Mouse (Mus musculus) lung, embryonic 16.5 days (tissue): ENCODE results near the gene Ccdc155. TPM values are rescaled to one million over a fixed set of nuclear protein-coding genes. Genes with fewer than 3 reads are reported as not detected.
"Not testable (repeated sequence)": the region's sequence is repeated elsewhere in the genome, so short reads cannot be mapped to it uniquely, and the experiment has no call there.

Experiments used
- ATAC-seq: fragments of 200-750 bp; cut with Nextera tagmentation; 2 replicates; pipeline ENCODE4 v1.8.0; 2017; ENCODE audit warnings: low read depth, mild to moderate bottlenecking, moderate library complexity
- H3K27ac ChIP-seq: fragments of 300-500 bp; sonication (generic); 2 replicates; pipeline ENCODE4 v1.5.1; 2014; ENCODE audit warnings: mild to moderate bottlenecking, control low read depth, low read length
- H3K27me3 ChIP-seq: fragments of 300-500 bp; sonication (generic); 2 replicates; pipeline ENCODE4 v1.6.1; 2014; ENCODE audit warnings: low read depth, low read length, mixed read lengths; ENCODE audit not compliant: control insufficient read depth, insufficient read depth
- H3K36me3 ChIP-seq: fragments of 300-500 bp; sonication (generic); 2 replicates; pipeline ENCODE4 v1.6.1; 2014; ENCODE audit warnings: low read length; ENCODE audit not compliant: control insufficient read depth, insufficient read depth
- H3K4me1 ChIP-seq: fragments of 300-500 bp; sonication (generic); replicated peaks from 2 replicates; pipeline ENCODE4 v1.6.1; 2014; ENCODE audit warnings: low read length, mixed read lengths; ENCODE audit not compliant: control insufficient read depth, insufficient read depth
- H3K4me2 ChIP-seq: fragments of 300-500 bp; sonication (generic); 2 replicates; pipeline ENCODE4 v1.6.1; 2014; ENCODE audit warnings: low read depth, low read length, control low read depth
- H3K4me3 ChIP-seq: fragments of 300-500 bp; sonication (generic); 2 replicates; pipeline ENCODE4 v1.5.1; 2014; ENCODE audit warnings: mild to moderate bottlenecking, low read length, control low read depth
- H3K9ac ChIP-seq: fragments of 300-500 bp; sonication (generic); 2 replicates; pipeline ENCODE4 v1.6.1; 2014; ENCODE audit warnings: low read length, control low read depth
- H3K9me3 ChIP-seq: fragments of 300-500 bp; sonication (generic); 2 replicates; pipeline ENCODE4 v1.6.1; 2016; ENCODE audit warnings: low read length; ENCODE audit not compliant: control insufficient read depth
- WGBS: fragments of 180-500 bp; shearing (Covaris S2); extraction: QIAGEN DNeasy Blood & Tissue Kit; methylation state at CpG from one replicate; pipeline ENCODE4 v1.1.7; 2014; 5-methylcytosine and 5-hydroxymethylcytosine counted together
- polyA plus RNA-seq: library from polyadenylated mRNA; unstranded; fragments of >200 nt; fragmentation: Nextera tagmentation; extraction: Ambion mirVana; gene quantifications from 2 replicates; pipeline ENCODE4 v1.2.1, GENCODE M21; 2015

The Ccdc155 gene
- polyA plus RNA-seq, 1 experiment from 2014 or later = 1.3 TPM

DNA sequence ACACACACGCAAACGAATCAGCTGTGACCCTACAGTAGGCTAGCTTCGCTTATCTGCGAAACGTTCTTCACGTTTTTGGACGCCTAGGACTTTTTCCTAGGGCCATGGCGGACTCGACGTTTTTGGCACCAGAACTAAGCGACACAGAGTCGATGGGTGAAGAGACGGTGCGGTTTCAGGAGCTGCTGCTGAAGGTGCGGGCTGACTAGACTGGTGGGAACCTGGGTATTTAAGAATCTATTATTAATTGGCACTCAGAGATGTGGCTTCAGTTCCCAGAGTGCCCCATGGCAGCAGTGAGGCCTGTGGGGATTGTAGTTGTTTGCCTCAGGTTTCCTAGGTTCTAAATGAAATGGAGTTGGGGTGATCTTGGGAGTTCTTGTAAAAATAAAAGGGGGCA is 48.5 kb downstream of the Ccdc155 start:
- Histone ChIP-seq H3K4me2 (no peak overlapping the region), H3K27ac (no peak overlapping the region), H3K27me3 (no peaks in the 10 kb centered on the region), H3K4me1 (peaks cover 17% of the 10 kb centered on the region), H3K9ac (no peak overlapping the region), H3K9me3 (no peaks in the 10 kb centered on the region), H3K4me3 (no peak overlapping the region), H3K36me3 (peaks cover 9% of the 10 kb centered on the region; the same call in 1 of the 2 replicates)
- no peak for ATAC-seq
- WGBS = 91% methylated on average over 15 of the region's 15 CpGs

DNA sequence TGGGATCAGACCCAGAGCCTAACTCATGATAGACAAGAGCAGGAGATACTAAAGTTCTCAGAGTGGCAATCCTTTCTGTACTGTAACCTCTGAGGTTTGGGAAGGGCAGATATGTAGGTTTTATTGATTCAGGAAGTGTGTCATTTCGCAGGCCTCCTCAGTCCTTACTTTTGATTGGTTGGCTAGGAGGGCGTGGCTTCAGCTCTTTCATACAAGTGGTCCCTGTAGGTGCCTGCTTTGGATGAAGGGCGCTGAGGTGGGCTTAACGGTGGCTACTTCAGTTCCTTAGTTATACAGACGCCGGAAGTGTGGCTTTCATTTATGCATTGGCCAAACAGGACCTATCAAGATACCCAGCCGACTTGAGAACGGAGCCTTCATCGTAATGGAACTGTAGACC is 49.1 kb downstream of the Ccdc155 start:
- WGBS = 84% methylated on average over 9 of the region's 9 CpGs
- H3K4me1 ChIP-seq = peaks cover 22% of the 10 kb centered on the region
- H3K9ac ChIP-seq = 0 out of 2 replicates have a peak overlapping the region, but pooled peaks have one; percentile 95
- H3K27me3 ChIP-seq = no peaks in the 10 kb centered on the region
- peak overlapping the region; percentile 89 for H3K4me2 ChIP-seq
- no peak overlapping the region for H3K27ac ChIP-seq
- peaks cover 9% of the 10 kb centered on the region; the same call in 1 of the 2 replicates for H3K36me3 ChIP-seq
- no peak overlapping the region for H3K4me3 ChIP-seq
- no peak for ATAC-seq
- no peaks in the 10 kb centered on the region for H3K9me3 ChIP-seq

DNA sequence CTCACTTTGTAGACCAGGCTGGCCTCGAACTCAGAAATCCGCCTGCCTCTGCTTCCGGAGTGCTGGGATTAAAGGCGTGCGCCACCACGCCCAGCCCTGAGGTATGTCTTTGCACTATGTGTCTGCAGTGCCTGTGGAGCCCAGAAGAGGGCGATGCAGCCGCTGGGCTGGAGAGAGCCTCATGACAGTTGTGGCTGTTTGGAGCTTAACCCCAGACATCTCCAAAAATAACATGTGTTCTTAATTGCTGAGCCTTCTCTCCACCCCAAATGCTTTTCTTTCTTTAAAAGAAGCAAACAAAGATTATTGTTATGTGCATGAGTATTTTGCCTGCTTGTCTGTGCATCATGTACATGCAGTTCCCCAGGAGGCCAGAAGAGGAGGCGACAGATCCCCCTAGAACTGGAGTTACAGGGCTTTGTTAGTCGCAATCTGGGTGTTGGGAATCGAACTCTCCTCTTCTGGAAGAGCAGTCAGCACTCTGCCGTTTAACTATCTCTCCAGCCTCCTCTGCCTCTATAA is 49.6 kb downstream of the Ccdc155 start:
- peak overlapping the region; percentile 81 for H3K4me3 ChIP-seq
- 72% methylated on average over 12 of the region's 12 CpGs for WGBS
- no peaks in the 10 kb centered on the region for H3K27me3 ChIP-seq
- H3K4me1 ChIP-seq = peaks cover 25% of the 10 kb centered on the region
- peaks cover 9% of the 10 kb centered on the region; the same call in 1 of the 2 replicates for H3K36me3 ChIP-seq
- ATAC-seq = peak; percentile 7
- H3K27ac ChIP-seq = peak overlapping the region; percentile 36; the same call in 1 of the 2 replicates
- H3K4me2 ChIP-seq = peak overlapping the region; percentile 89
- H3K9me3 ChIP-seq = no peaks in the 10 kb centered on the region
- H3K9ac ChIP-seq = peak overlapping the region; percentile 95

DNA sequence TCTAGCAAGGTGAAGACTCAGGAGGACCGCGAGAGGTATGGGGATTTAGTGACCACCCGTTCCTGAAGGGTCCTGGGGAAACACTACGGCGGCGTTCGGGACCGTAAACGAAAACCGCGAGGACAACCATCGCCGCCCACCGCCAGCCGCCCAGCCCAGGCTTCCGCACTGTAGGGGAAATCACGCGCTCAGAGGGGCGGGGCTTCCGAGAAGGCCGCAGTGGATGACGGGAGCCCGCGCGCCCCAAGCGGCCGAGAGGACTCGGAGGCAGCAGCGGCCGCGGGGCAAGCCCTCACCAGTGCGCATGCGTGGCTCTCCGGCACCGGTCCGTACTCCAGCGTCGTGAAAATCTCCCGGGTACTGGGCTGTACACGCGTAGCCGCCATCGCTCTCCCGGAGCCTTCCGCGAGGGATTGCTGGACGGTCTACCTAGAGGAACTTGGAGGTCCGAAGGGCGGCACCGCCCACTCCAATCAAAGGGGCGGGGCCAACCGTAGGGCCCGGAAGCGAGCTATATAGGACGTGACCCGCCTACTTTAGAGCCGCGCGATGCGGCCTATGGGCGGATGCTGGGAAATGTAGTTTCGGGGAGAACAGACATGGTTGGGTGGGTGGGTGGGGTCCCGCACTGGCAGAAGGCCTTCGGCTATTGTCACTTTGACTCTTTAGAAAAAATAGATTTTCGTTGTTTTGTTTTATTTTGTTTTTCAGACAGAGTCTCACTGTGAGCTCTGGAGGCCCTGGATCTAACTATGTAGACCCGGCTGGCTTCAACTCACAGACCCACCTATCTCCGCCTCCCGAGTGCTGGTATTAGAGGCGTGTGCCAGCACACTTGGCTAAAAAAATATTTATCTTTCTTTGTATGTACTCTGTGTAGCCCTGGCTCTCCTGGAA is 50.3 kb downstream of the Ccdc155 start, which contains the start of the genes Pih1d1 and Aldh16a1:
Gene Pih1d1, plus strand, starts transcription at position 208 of the 897 bp plus-strand sequence.
Gene Aldh16a1, minus strand, starts transcription at position 489 of the 897 bp plus-strand sequence.
- H3K4me2 ChIP-seq = peak within 1 kb of the TSS; percentile 89
- H3K27me3 ChIP-seq = no peaks in the 10 kb centered on the region
- H3K4me1 ChIP-seq = peaks cover 27% of the 10 kb centered on the region
- H3K36me3 ChIP-seq = peaks cover 2% of the 10 kb centered on the region; the same call in 1 of the 2 replicates
- peak within 1 kb of the TSS; percentile 95 for H3K9ac ChIP-seq
- peak within 1 kb of the TSS; percentile 99 for H3K27ac ChIP-seq
- 2% methylated on average over 69 of the region's 69 CpGs for WGBS
- ATAC-seq = peak; percentile 95
- no peaks in the 10 kb centered on the region for H3K9me3 ChIP-seq
- H3K4me3 ChIP-seq = peak within 1 kb of the TSS; percentile 81

DNA sequence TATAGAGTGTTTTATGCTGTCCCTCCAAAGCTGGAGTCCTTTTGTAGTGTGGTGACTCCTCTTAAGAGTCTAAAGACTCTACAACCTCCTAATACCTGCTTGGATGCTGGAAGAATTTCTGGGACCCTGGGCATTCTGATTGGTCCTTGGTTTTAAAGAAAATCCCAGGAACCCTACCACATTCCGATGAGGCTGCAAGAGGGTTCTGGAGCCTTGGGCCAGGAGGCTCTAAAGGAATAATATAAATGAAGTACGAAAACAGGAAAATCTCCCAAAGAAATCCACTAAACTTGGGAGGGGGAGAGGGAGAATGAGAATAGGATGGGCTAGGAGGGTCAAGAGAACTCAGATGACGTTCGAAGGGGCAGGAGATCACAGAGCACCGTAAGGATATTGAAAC is 51.1 kb downstream of the Ccdc155 start:
- Histone ChIP-seq H3K4me1 (peaks cover 27% of the 10 kb centered on the region), H3K27ac (peak overlapping the region; percentile 99), H3K36me3 (no peaks in the 10 kb centered on the region), H3K4me2 (peak overlapping the region; percentile 89), H3K27me3 (no peaks in the 10 kb centered on the region), H3K9me3 (no peaks in the 10 kb centered on the region), H3K4me3 (peak overlapping the region; percentile 81), H3K9ac (peak overlapping the region; percentile 95)
- WGBS = 3% methylated on average over 5 of the region's 5 CpGs
- no peak for ATAC-seq

DNA sequence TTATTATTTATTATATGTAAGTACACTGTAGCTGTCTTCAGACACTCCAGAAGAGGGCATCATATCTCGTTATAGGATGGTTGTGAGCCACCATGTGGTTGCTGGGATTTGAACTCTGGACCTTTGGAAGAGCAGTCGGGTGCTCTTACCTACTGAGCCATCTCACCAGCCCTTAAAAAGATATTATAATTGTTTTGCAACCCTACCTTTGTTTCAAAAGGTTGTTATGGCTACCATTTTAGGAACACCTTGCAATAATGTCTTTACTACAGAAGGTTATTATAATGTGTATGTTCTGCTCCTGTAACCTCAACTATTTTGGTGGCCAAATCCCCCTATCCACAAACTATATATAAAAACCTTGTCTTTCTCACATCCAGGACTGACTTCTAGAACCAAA is 51.6 kb downstream of the Ccdc155 start:
- Histone ChIP-seq H3K9ac (peak overlapping the region; percentile 95), H3K4me1 (peaks cover 27% of the 10 kb centered on the region), H3K4me2 (peak overlapping the region; percentile 89; the same call in 1 of the 2 replicates)
- ATAC-seq, H3K4me3 ChIP-seq, H3K36me3 ChIP-seq, H3K27me3 ChIP-seq, H3K9me3 ChIP-seq, H3K27ac ChIP-seq: not testable (repeated sequence)
- WGBS = 78% methylated on average over 2 of the region's 2 CpGs

DNA sequence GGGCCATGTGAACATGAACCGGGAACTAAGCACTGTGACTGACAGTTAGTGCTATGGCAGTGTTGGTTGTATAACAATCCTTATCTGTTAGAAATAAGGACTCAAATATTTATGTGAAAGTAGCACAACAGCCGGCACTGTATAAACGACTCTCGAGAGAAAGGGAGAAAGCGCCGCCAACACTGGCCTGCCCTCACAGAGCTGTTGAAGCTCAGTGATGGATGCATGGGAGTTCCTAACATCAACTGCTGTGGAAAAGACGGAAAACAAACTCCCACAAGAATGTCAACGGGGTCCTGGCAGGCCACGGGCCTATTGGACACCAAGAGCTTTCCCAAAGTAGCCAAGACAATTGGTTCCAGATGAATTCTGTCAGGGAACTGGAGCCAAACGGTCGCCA is 53.4 kb downstream of the Ccdc155 start:
- WGBS = 24% methylated on average over 11 of the region's 11 CpGs
- H3K27me3 ChIP-seq = no peaks in the 10 kb centered on the region
- no peak overlapping the region for H3K4me2 ChIP-seq
- ATAC-seq = peak; percentile 13; the same call in 1 of the 2 replicates
- peaks cover 27% of the 10 kb centered on the region for H3K4me1 ChIP-seq
- no peak overlapping the region for H3K9ac ChIP-seq
- H3K27ac ChIP-seq = peak overlapping the region; percentile 77
- H3K36me3 ChIP-seq = no peaks in the 10 kb centered on the region
- no peaks in the 10 kb centered on the region for H3K9me3 ChIP-seq
- H3K4me3 ChIP-seq = no peak overlapping the region

DNA sequence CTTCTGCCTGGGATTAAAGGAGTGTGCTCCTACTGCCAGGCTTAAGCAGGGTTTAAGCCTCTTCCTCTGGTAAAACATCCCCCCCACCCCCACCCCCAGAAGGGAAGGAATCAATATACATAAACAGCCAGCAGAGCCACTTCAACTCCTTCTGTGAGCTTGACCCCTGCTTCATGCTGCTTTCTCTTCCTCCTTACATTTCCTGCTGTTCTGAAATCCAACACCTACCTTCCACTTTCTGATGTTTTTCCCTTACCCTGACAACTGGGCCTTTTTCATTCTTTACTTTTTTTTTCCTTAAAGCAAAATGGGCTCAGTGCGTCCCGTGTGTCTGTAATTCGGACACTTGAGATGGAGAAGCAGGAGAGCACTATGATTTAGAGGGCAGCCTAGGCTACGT is 54.4 kb downstream of the Ccdc155 start:
- H3K4me1 ChIP-seq = peaks cover 25% of the 10 kb centered on the region
- WGBS = 48% methylated on average over 4 of the region's 4 CpGs
- H3K9ac ChIP-seq = no peak overlapping the region
- H3K36me3 ChIP-seq = 0 out of 2 replicates have a peak, but pooled peaks cover 2% of the 10 kb centered on the region
- H3K4me3 ChIP-seq = no peak overlapping the region
- ATAC-seq = no peak
- no peaks in the 10 kb centered on the region for H3K9me3 ChIP-seq
- H3K4me2 ChIP-seq = no peak overlapping the region
- H3K27ac ChIP-seq = peak overlapping the region; percentile 77
- H3K27me3 ChIP-seq = no peaks in the 10 kb centered on the region

DNA sequence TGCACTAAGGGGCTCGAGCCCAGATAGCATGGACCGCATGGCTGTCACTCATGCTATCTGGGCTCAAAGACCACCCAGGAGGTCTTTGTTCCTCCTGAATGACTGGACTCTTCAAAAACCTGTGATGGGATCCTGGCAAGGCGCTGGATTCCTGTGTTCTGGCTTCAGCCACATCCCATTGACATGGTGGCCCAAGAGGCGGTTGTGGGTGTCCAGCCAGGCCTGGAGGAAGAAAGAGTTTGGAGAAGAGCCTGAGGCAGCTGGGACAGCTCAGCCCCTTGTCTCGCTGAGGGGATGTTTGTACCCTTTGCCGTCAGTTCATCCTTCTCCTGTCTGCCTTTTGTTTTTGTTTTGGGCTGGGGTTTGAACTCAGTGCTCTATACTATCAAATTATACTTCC is 55.1 kb downstream of the Ccdc155 start:
- ATAC-seq = peak; percentile 22
- H3K4me2 ChIP-seq = no peak overlapping the region
- H3K9ac ChIP-seq = no peak overlapping the region
- H3K36me3 ChIP-seq = 0 out of 2 replicates have a peak, but pooled peaks cover 2% of the 10 kb centered on the region
- H3K4me3 ChIP-seq = no peak overlapping the region
- peaks cover 18% of the 10 kb centered on the region for H3K4me1 ChIP-seq
- 45% methylated on average over 6 of the region's 6 CpGs for WGBS
- no peaks in the 10 kb centered on the region for H3K27me3 ChIP-seq
- no peaks in the 10 kb centered on the region for H3K9me3 ChIP-seq
- H3K27ac ChIP-seq = peak overlapping the region; percentile 17; the same call in 1 of the 2 replicates
